ENCODE assay signal across 16 mouse cellular contexts in the genomic region with DNA sequence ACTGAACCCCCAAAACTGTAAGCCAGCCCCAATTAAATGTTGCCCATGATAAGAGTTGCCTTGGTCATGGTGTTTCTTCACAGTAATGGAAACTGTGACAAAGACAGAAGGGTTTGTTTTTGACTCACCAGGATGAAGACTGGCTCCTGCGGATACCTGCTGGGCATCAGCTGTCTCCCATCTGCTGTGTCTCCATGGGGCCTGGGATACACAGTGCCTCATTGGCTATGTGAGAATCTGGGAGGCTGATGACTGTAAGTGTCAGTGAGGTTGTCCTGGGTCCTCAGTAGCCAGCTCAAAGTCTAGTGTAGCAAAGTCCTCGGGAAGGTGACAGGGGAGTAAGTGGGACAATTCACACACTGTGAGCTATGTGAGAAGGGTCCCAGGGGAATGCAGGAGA.
A peak's percentile ranks its signal among the peaks of the same experiment; 100 is the strongest.
DNase-seq lines count a peak whose midpoint lies in the region; ATAC-seq lines count a peak whose summit lies in the region.
"Had no signal": no experiment of that assay in that cellular context is flagged by ENCODE, and none has a peak within 500 bp of the region (broad histone marks: within the 10 kb centered on the region; RNA-seq: fewer than 3 reads in every experiment).

No protein-coding gene starts in this region.

- 68% methylated on average over 2 of the region's 2 CpGs for WGBS in hindbrain, embryonic 16.5 days

- no peak for ATAC-seq in hindbrain, embryonic 16.5 days
- ATAC-seq: forebrain, embryonic 13.5 days had no signal

- H3K36me3 ChIP-seq in hindbrain, embryonic 16.5 days (ENCODE audit: control insufficient read depth, insufficient read depth, low read length): no peaks in the 10 kb centered on the region
- H3K36me3 ChIP-seq: embryonic facial prominence, embryonic 10.5 days; heart, embryonic 12.5 days; hindbrain, embryonic 10.5 days; hindbrain, embryonic 15.5 days had no signal

- H3K27ac ChIP-seq in hindbrain, embryonic 16.5 days (ENCODE audit: low read depth, low read length): no peak overlapping the region
- H3K27ac ChIP-seq: embryonic facial prominence, embryonic 10.5 days; forebrain, embryonic 13.5 days; gastrocnemius, adult 2 months; hindbrain, embryonic 10.5 days; hindbrain, embryonic 15.5 days had no signal

- DNase-seq in brain, adult 2 months (ENCODE audit: low read depth, low spot score): peak; percentile 93
- DNase-seq in cerebellum, adult 18-20 months: peak; percentile 89 to 90
- DNase-seq in cerebellum, adult 9-11 months: peak; percentile 92
- DNase-seq in cerebellum, postnatal 36 days: peak; percentile 87 to 88
- DNase-seq in kidney, postnatal 4 days: no peak
- DNase-seq in layer of hippocampus, postnatal 36 days: no peak
- DNase-seq: adrenal gland, postnatal 14 days; gastrocnemius, adult 2 months; gastrocnemius, postnatal 25 days; kidney, adult 11 months had no signal

- no peak overlapping the region for H3K9ac ChIP-seq in hindbrain, embryonic 16.5 days (ENCODE audit: low read depth, low read length)
- H3K9ac ChIP-seq: forebrain, embryonic 13.5 days; heart, embryonic 12.5 days; hindbrain, embryonic 15.5 days had no signal

- H3K4me2 ChIP-seq in hindbrain, embryonic 16.5 days (ENCODE audit: low read length): no peak overlapping the region
- H3K4me2 ChIP-seq: forebrain, embryonic 13.5 days; heart, embryonic 12.5 days; hindbrain, embryonic 15.5 days had no signal

- H3K4me1 ChIP-seq in hindbrain, embryonic 16.5 days (ENCODE audit: control insufficient read depth, insufficient read depth, low read depth, low read length): peaks cover 3% of the 10 kb centered on the region; the same call in 1 of the 2 replicates
- H3K4me1 ChIP-seq: forebrain, embryonic 13.5 days; heart, embryonic 12.5 days had no signal

- no peaks in the 10 kb centered on the region for H3K9me3 ChIP-seq in hindbrain, embryonic 16.5 days (ENCODE audit: control insufficient read depth, low read length)
- H3K9me3 ChIP-seq: embryonic facial prominence, embryonic 10.5 days; forebrain, embryonic 13.5 days; heart, embryonic 12.5 days; hindbrain, embryonic 10.5 days; hindbrain, embryonic 15.5 days had no signal

- peaks cover 5% of the 10 kb centered on the region; the same call in 1 of the 2 replicates for H3K27me3 ChIP-seq in hindbrain, embryonic 16.5 days (replicated peaks; ENCODE audit: control insufficient read depth, insufficient read depth, low read length)
- H3K27me3 ChIP-seq: forebrain, embryonic 13.5 days; heart, embryonic 12.5 days; hindbrain, embryonic 15.5 days had no signal

- H3K4me3 ChIP-seq in hindbrain, embryonic 16.5 days (ENCODE audit: low read length): no peak overlapping the region
- H3K4me3 ChIP-seq: embryonic facial prominence, embryonic 10.5 days; forebrain, embryonic 13.5 days; gastrocnemius, adult 2 months; heart, embryonic 12.5 days; hindbrain, embryonic 10.5 days; hindbrain, embryonic 15.5 days had no signal

Comparison
In these comparisons a context has a peak if more than half of its experiments do, and no peak if none do; other contexts are left out.
1. DNase-seq: peak in brain, adult 2 months (single experiment), cerebellum, adult 18-20 months (2 of 2), cerebellum, adult 9-11 months (single experiment) and cerebellum, postnatal 36 days (2 of 2); none in kidney, postnatal 4 days (0 of 2) and layer of hippocampus, postnatal 36 days (0 of 2).